Mouse (Mus musculus) heart, postnatal 0 days (tissue): ENCODE results near the gene Timp2.

Source experiments
- CTCF ChIP-seq: IDR thresholded peaks from 2 replicates; pipeline ENCODE4 v1.5.1; 2016; ENCODE audit warnings: antibody characterized with exemption, control low read depth, low read depth
- EP300 ChIP-seq: IDR thresholded peaks from 2 replicates; pipeline ENCODE4 v1.6.1; 2016; ENCODE audit warnings: antibody characterized with exemption, low read depth

DNA sequence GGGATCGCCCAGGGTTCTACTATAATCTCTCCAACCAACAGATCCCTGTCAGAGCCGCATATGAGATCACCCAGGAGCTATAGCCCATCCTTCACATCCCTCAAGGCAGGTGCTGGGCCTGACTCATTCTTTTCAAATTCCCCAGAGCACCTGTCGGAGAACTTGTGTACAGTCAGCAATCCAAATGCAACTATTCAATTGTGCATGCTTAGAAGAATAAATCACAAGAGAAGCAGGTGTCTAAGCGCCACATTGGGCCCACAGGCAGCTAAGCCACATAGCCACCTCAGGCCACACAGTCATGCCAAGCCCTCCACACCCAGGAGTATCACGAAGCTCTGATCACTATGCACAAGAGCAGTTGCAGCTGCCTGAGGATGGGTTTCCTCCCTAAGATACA, 6.0 kb downstream of the Timp2 start:
- TF ChIP-seq CTCF, result no peak
- TF ChIP-seq EP300, result no peak
